ENCODE assay signal across 8 mouse cellular contexts in the genomic region with DNA sequence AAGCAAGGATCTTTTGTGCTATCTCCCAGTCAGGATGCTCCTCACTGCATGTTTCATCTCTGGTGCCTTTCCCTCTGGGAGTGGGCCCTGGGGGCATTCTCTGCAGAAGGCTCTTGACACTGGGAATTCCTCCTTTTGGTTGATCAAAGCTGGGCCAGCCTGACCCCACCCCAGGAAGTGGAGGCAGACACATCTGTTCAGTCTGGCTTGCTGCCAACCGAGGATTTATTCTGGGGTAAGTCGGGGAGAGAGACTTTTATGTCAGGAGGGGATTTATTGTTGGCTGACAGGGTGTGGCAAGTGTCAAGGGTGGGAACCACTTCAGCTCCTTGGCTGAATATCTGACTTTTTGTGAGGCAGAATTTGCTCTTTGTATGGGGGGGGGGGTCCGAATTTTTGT.
A peak's percentile ranks its signal among the peaks of the same experiment; 100 is the strongest.
DNase-seq lines count a peak whose midpoint lies in the region; ATAC-seq lines count a peak whose summit lies in the region.

No protein-coding gene starts in this region.

- no peak overlapping the region for H3K4me2 ChIP-seq in neural tube, embryonic 15.5 days
- H3K4me2 ChIP-seq in midbrain, embryonic 12.5 days (replicated peaks): no peak overlapping the region

- no peak for ATAC-seq in neural tube, embryonic 15.5 days (ENCODE audit: low FRiP score)
- peak; percentile 75 for ATAC-seq in midbrain, embryonic 12.5 days (ENCODE audit: low FRiP score, low read depth)

- H3K4me3 ChIP-seq in neural tube, embryonic 15.5 days (replicated peaks): no peak overlapping the region
- H3K4me3 ChIP-seq in midbrain, embryonic 12.5 days: no peak overlapping the region

- H3K27ac ChIP-seq in neural tube, embryonic 15.5 days (replicated peaks): no peak overlapping the region
- H3K27ac ChIP-seq in midbrain, embryonic 12.5 days (replicated peaks): 0 out of 2 replicates have a peak overlapping the region, but pooled peaks have one; percentile 4

- H3K4me1 ChIP-seq in neural tube, embryonic 15.5 days: peaks cover 4% of the 10 kb centered on the region; the same call in 1 of the 2 replicates
- peaks cover 5% of the 10 kb centered on the region; the same call in 1 of the 2 replicates for H3K4me1 ChIP-seq in midbrain, embryonic 12.5 days

- no peaks in the 10 kb centered on the region for H3K9me3 ChIP-seq in neural tube, embryonic 15.5 days (replicated peaks)
- H3K9me3 ChIP-seq in midbrain, embryonic 12.5 days: no peaks in the 10 kb centered on the region

- H3K27me3 ChIP-seq in neural tube, embryonic 15.5 days (replicated peaks): no peaks in the 10 kb centered on the region
- H3K27me3 ChIP-seq in midbrain, embryonic 12.5 days: no peaks in the 10 kb centered on the region

- H3K36me3 ChIP-seq in neural tube, embryonic 15.5 days: no peaks in the 10 kb centered on the region
- H3K36me3 ChIP-seq in midbrain, embryonic 12.5 days: no peaks in the 10 kb centered on the region

- H3K9ac ChIP-seq in neural tube, embryonic 15.5 days (replicated peaks): no peak overlapping the region
- no peak overlapping the region for H3K9ac ChIP-seq in midbrain, embryonic 12.5 days (replicated peaks)

- DNase-seq in cerebellum, postnatal 14 days: peak; percentile 7 to 41
- no peak for DNase-seq in cerebellum, adult 9-10 months
- peak; percentile 63 for DNase-seq in neural tube, embryonic 10.5 days (ENCODE audit: extremely low spot score, low spot score)
- DNase-seq in gastrocnemius, postnatal 4 days (ENCODE audit: low spot score in 2 of 2): peak; percentile 31 to 32
- no peak for DNase-seq in thymus, adult 18-20 months
- DNase-seq in cerebellum, adult 9-11 months: no peak

- 14% methylated on average over 3 of the region's 3 CpGs for WGBS in neural tube, embryonic 15.5 days
- 22% methylated on average over 3 of the region's 3 CpGs for WGBS in midbrain, embryonic 12.5 days

Comparison
In these comparisons a context has a peak if more than half of its experiments do, and no peak if none do; other contexts are left out.
1. DNase-seq: peak in cerebellum, postnatal 14 days (2 of 2), neural tube, embryonic 10.5 days (single experiment) and gastrocnemius, postnatal 4 days (2 of 2); none in cerebellum, adult 9-10 months (single experiment), thymus, adult 18-20 months (0 of 2) and cerebellum, adult 9-11 months (single experiment).